Mouse (Mus musculus): ENCODE data around the gene Zbtb17. TPM values are rescaled to one million over a fixed set of nuclear protein-coding genes. Genes with fewer than 3 reads are reported as not detected.

The Zbtb17 gene
- polyA plus RNA-seq, 2 experiments, result 5.1 to 8.7 TPM

- Histone ChIP-seq H3K36me3 (replicated peaks; ENCODE audit: control insufficient read depth, insufficient read depth, low read depth) (peaks cover 4% of the 10 kb centered on the region; the same call in 1 of the 2 replicates), H3K9ac (replicated peaks) (no peak overlapping the region), H3K4me1 (replicated peaks; ENCODE audit: control insufficient read depth in 2 of 2, insufficient read depth in 2 of 2, low read length in 1 of 2) (no peaks in the 10 kb centered on the region), H3K9me3 (ENCODE audit: control insufficient read depth, low read length) (no peaks in the 10 kb centered on the region), H3K4me2 (ENCODE audit: low read depth) (no peak overlapping the region), H3K4me3 (ENCODE audit: insufficient read depth in 1 of 2, low read depth in 2 of 2, low read length in 2 of 2) (no peak overlapping the region), H3K27ac (no peak overlapping the region), H3K27me3 (ENCODE audit: control insufficient read depth, insufficient read depth, low read length) (no peaks in the 10 kb centered on the region)
- no peak for TF ChIP-seq EP300 (IDR thresholded peaks at IDR 0.05; ENCODE audit: low read depth)
- TF ChIP-seq CTCF (IDR thresholded peaks at IDR 0.05; ENCODE audit: low read depth), result no peak
- DNase-seq (ENCODE audit: low read depth in 3 of 3, low spot score in 3 of 3) (no peak), ATAC-seq (ENCODE audit: insufficient read depth) (no peak)
- 82% methylated on average over 9 of the region's 9 CpGs for WGBS (ENCODE audit: insufficient replicate concordance)
Measured at GRCm38 (mm10) chr4:141459766-141460165, 15.3 kb downstream of the Zbtb17 start.

GRCm38 (mm10) chr4:141460481-141460880, 16.0 kb downstream of the Zbtb17 start:
- H3K4me3 ChIP-seq (ENCODE audit: insufficient read depth in 1 of 2, low read depth in 2 of 2, low read length in 2 of 2), result no peak overlapping the region
- H3K36me3 ChIP-seq (replicated peaks; ENCODE audit: control insufficient read depth, insufficient read depth, low read depth), result peaks cover 9% of the 10 kb centered on the region
- ATAC-seq (ENCODE audit: insufficient read depth) (no peak), DNase-seq (ENCODE audit: low read depth in 3 of 3, low spot score in 3 of 3) (no peak)
- 65% methylated on average over 4 of the region's 4 CpGs for WGBS (ENCODE audit: insufficient replicate concordance)
- no peaks in the 10 kb centered on the region for H3K27me3 ChIP-seq (ENCODE audit: control insufficient read depth, insufficient read depth, low read length)
- no peak overlapping the region for H3K4me2 ChIP-seq (ENCODE audit: low read depth)
- no peaks in the 10 kb centered on the region for H3K4me1 ChIP-seq (replicated peaks; ENCODE audit: control insufficient read depth in 2 of 2, insufficient read depth in 2 of 2, low read length in 1 of 2)
- H3K27ac ChIP-seq, result no peak overlapping the region
- H3K9me3 ChIP-seq (ENCODE audit: control insufficient read depth, low read length), result no peaks in the 10 kb centered on the region
- TF ChIP-seq CTCF (IDR thresholded peaks at IDR 0.05; ENCODE audit: low read depth) (no peak), EP300 (IDR thresholded peaks at IDR 0.05; ENCODE audit: low read depth) (no peak)
- H3K9ac ChIP-seq (replicated peaks), result no peak overlapping the region

- DNase-seq (ENCODE audit: low read depth in 3 of 3, low spot score in 3 of 3) (no peak), ATAC-seq (ENCODE audit: insufficient read depth) (no peak)
- H3K4me1 ChIP-seq (replicated peaks; ENCODE audit: control insufficient read depth in 2 of 2, insufficient read depth in 2 of 2, low read length in 1 of 2), result no peaks in the 10 kb centered on the region
- no peak overlapping the region for H3K4me3 ChIP-seq (ENCODE audit: insufficient read depth in 1 of 2, low read depth in 2 of 2, low read length in 2 of 2)
- no peak overlapping the region for H3K9ac ChIP-seq (replicated peaks)
- peaks cover 11% of the 10 kb centered on the region for H3K36me3 ChIP-seq (replicated peaks; ENCODE audit: control insufficient read depth, insufficient read depth, low read depth)
- 70% methylated on average over 12 of the region's 12 CpGs for WGBS (ENCODE audit: insufficient replicate concordance)
- no peak overlapping the region for H3K27ac ChIP-seq
- H3K4me2 ChIP-seq (ENCODE audit: low read depth), result no peak overlapping the region
- no peak for TF ChIP-seq EP300 (IDR thresholded peaks at IDR 0.05; ENCODE audit: low read depth)
- TF ChIP-seq CTCF (IDR thresholded peaks at IDR 0.05; ENCODE audit: low read depth), result no peak
- no peaks in the 10 kb centered on the region for H3K9me3 ChIP-seq (ENCODE audit: control insufficient read depth, low read length)
- no peaks in the 10 kb centered on the region for H3K27me3 ChIP-seq (ENCODE audit: control insufficient read depth, insufficient read depth, low read length)
Measured at GRCm38 (mm10) chr4:141461088-141461487, 16.6 kb downstream of the Zbtb17 start.

- TF ChIP-seq EP300 (IDR thresholded peaks at IDR 0.05; ENCODE audit: low read depth), result no peak
- no peak for TF ChIP-seq CTCF (IDR thresholded peaks at IDR 0.05; ENCODE audit: low read depth)
- H3K27me3 ChIP-seq (ENCODE audit: control insufficient read depth, insufficient read depth, low read length), result no peaks in the 10 kb centered on the region
- H3K4me1 ChIP-seq (replicated peaks; ENCODE audit: control insufficient read depth in 2 of 2, insufficient read depth in 2 of 2, low read length in 1 of 2), result no peaks in the 10 kb centered on the region
- no peak overlapping the region for H3K27ac ChIP-seq
- H3K4me2 ChIP-seq (ENCODE audit: low read depth), result no peak overlapping the region
- no peak overlapping the region for H3K9ac ChIP-seq (replicated peaks)
- H3K9me3 ChIP-seq (ENCODE audit: control insufficient read depth, low read length), result no peaks in the 10 kb centered on the region
- peaks cover 15% of the 10 kb centered on the region for H3K36me3 ChIP-seq (replicated peaks; ENCODE audit: control insufficient read depth, insufficient read depth, low read depth)
- no peak for DNase-seq (ENCODE audit: low read depth in 3 of 3, low spot score in 3 of 3)
- WGBS (ENCODE audit: insufficient replicate concordance), result 85% methylated on average over 12 of the region's 12 CpGs
- ATAC-seq (ENCODE audit: insufficient read depth), result no peak
- no peak overlapping the region for H3K4me3 ChIP-seq (ENCODE audit: insufficient read depth in 1 of 2, low read depth in 2 of 2, low read length in 2 of 2)
Measured at GRCm38 (mm10) chr4:141461576-141461975, 17.1 kb downstream of the Zbtb17 start.

GRCm38 (mm10) chr4:141463472-141463871, 19.0 kb downstream of the Zbtb17 start:
- H3K27ac ChIP-seq, result no peak overlapping the region
- WGBS (ENCODE audit: insufficient replicate concordance), result 69% methylated on average over 14 of the region's 14 CpGs
- H3K9me3 ChIP-seq (ENCODE audit: control insufficient read depth, low read length), result no peaks in the 10 kb centered on the region
- DNase-seq (ENCODE audit: low read depth in 3 of 3, low spot score in 3 of 3) (no peak), ATAC-seq (ENCODE audit: insufficient read depth) (no peak)
- H3K27me3 ChIP-seq (ENCODE audit: control insufficient read depth, insufficient read depth, low read length), result no peaks in the 10 kb centered on the region
- TF ChIP-seq EP300 (IDR thresholded peaks at IDR 0.05; ENCODE audit: low read depth) (no peak), CTCF (IDR thresholded peaks at IDR 0.05; ENCODE audit: low read depth) (no peak)
- no peak overlapping the region for H3K4me3 ChIP-seq (ENCODE audit: insufficient read depth in 1 of 2, low read depth in 2 of 2, low read length in 2 of 2)
- no peaks in the 10 kb centered on the region for H3K4me1 ChIP-seq (replicated peaks; ENCODE audit: control insufficient read depth in 2 of 2, insufficient read depth in 2 of 2, low read length in 1 of 2)
- H3K9ac ChIP-seq (replicated peaks), result no peak overlapping the region
- H3K36me3 ChIP-seq (replicated peaks; ENCODE audit: control insufficient read depth, insufficient read depth, low read depth), result peaks cover 25% of the 10 kb centered on the region
- H3K4me2 ChIP-seq (ENCODE audit: low read depth), result no peak overlapping the region
